Mouse (Mus musculus) monocyte, adult 2 months (primary cell): ENCODE measurements around the gene Hist1h2bg.
A peak's percentile ranks its signal among the peaks of the same experiment; 100 is the strongest.
"Not testable (repeated sequence)": the region's sequence is repeated elsewhere in the genome, so short reads cannot be mapped to it uniquely, and the experiment has no call there.

Source experiments
- DNase-seq, 2 experiments: peaks; one replicate each; pipeline ENCODE4 v3.0.0; 2022; ENCODE audit warnings: low spot score in 2 of 2, low read depth in 1 of 2

Hist1h2bg gene

GRCm38 (mm10) chr13:23538249-23538648 lies 32.9 kb upstream of the Hist1h2bg start:
- no peak for DNase-seq

- not testable (repeated sequence) for DNase-seq
These were observed 31.4 kb upstream of the Hist1h2bg start for GRCm38 (mm10) chr13:23539821-23540220.

- DNase-seq = no peak
These were observed 29.7 kb upstream of the Hist1h2bg start for GRCm38 (mm10) chr13:23541497-23541896.

DNA sequence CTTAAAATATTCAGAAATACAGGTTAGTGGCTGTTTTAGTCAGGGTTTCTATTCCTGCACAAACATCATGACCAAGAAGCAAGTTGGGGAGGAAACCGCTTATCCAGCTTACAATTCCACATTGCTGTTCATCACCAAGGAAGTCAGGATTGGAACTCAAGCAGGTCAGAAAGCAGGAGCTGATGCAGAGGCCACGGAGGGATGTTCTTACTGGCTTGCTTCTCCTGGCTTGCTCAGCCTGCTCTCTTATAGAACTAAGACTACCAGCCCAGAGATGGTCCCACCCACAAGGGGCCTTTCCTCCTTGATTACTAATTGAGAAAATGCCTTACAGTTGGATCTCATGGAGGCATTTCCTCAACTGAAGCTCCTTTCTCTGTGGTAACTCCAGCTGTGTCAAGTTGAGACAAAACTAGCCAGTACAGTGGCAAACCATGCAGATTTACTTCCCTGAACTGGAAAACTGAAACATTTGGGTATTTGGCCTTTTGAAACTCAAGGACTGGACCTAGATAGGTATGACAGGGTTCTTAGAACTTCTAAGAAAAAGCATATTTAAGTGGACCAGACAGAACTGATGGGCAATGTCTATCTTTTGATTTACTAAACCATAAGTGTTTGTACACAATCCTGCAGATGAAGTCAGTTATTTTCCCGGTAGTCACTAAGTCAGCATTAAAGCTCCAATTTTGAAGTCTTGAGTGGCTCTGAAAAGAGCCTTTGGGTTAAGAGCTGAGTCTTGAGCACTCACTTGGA lies 28.8 kb upstream of the Hist1h2bg start:
- not testable (repeated sequence) for DNase-seq

GRCm38 (mm10) chr13:23542999-23543607 lies 28.1 kb upstream of the Hist1h2bg start, which contains the start of gene Hist1h2bh:
Hist1h2bh (minus strand) TSS chr13:23543392.
- DNase-seq = peak; percentile 60 to 66

GRCm38 (mm10) chr13:23543965-23544786 lies 27.0 kb upstream of the Hist1h2bg start, which contains the start of gene Hist1h3f:
Hist1h3f (plus strand) TSS chr13:23544052.
- DNase-seq = peak; percentile 66 to 77

- DNase-seq = peak in 1 of 2 experiments; percentile 28
These were observed 26.4 kb upstream of the Hist1h2bg start for GRCm38 (mm10) chr13:23544787-23545120.

DNA sequence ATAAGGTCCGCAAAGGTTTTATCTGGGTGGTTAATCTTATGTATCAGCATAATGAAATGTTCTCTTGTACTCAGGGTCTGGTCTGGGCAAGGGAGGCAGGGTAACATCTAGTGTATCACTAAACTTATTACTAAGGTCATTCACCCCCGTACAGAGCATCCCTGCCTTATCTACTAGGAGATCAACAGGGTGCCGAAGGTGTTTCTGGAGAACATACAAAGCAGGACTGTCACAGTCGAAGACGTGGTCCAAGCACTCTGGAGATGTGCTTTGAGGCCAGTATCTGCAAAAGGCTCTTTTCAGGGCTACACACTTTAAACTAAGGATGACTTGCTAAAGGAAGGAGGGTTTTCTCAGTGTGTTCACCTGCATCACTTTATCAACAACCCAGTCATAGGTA lies 24.5 kb upstream of the Hist1h2bg start:
- no peak for DNase-seq

- no peak for DNase-seq
These were observed 20.4 kb upstream of the Hist1h2bg start for GRCm38 (mm10) chr13:23550761-23551145.

DNA sequence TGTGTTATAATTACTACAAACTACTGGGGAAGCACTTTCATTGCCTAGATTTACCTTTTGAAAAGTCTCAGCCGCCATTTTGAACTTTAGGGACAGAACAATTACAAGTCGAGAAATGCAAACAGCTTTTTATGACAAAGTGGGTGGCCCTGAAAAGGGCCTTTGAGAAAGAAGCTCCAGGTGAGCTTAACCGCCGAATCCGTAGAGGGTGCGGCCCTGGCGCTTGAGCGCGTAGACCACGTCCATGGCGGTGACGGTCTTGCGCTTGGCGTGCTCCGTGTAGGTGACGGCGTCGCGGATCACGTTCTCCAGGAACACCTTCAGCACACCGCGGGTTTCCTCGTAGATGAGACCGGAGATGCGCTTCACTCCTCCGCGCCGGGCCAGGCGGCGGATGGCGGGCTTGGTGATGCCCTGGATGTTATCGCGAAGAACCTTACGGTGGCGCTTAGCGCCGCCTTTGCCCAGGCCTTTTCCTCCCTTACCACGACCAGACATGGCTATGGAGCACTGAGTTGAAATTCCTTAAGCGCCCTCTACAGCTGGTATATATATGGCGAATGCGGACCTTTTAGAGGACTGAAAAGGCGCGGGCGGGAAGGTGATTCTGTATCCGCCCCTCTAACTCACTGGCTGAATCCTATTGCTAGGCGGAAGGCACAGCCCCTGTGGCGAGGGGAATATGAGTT lies 19.9 kb upstream of the Hist1h2bg start, which contains the start of gene Hist1h4f:
Gene Hist1h4f (minus strand): TSS at position 503 of the 689 bp plus-strand sequence.
- peak; percentile 72 to 78 for DNase-seq

DNA sequence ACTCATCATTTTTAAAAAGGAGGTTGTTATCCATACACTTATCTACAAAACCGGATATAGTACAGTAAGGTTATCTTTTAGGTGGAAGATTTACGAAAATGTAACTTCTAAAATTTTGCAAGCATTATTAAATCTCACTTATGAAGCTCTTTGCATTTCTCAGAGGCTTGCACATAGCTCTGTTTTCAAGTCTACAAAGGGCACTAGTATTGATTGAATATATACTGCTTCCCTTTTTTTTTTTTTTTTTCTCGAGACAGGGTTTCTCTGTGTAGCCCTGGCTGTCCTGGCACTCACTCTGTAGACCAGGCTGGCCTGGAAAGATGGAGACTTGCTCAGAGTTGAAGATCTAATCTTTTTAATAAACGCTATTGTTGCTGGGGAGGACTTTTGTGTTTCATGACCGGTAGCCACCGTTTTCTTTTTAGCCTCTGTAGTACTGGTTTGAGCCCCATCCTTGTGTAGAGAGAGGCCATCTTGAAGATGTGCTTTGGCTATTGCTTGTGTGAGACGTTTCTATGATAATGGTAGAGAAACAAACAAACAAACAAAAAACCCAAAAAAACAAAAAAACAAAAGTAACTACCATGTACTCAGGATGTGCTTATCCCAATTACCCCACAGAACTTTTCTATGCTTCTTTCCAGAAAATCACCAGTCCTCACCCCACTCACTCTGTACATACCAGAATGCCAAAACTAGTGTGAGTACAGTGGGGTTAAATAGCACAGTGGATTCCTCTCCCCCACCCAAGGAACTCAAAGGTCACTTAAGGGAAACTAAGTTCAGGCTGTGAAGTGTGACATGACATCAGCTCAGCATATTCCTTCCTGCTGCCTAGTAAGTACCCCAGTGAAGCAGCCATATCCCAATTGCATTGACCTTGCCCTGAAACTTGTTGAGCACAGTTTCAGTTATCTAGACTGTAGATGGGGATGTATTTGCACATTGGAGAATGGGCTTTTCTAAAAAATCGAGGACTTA lies 19.0 kb upstream of the Hist1h2bg start:
- no peak for DNase-seq

DNA sequence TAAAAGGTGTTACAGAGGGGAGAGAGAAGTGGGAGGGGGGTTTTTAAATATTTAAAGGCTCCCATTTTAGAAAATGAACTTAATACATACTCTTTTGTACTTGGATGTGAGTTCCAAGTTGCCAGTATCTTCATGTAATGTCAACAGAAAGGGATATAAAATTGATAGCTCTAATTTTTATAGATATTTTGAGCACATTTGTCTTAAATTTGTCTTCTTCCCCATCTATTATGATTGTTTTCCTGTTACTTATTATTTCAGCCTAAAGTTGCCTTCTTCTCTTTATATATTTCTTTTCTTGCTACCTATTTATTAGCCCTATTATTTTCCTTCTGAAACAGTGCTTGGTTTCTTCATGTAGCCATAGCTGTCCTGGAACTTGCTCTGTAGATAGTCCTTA lies 18.2 kb upstream of the Hist1h2bg start, which contains the start of gene Hist1h1d:
Gene Hist1h1d (plus strand): TSS at position 301 of the 400 bp plus-strand sequence.
- no peak for DNase-seq

DNA sequence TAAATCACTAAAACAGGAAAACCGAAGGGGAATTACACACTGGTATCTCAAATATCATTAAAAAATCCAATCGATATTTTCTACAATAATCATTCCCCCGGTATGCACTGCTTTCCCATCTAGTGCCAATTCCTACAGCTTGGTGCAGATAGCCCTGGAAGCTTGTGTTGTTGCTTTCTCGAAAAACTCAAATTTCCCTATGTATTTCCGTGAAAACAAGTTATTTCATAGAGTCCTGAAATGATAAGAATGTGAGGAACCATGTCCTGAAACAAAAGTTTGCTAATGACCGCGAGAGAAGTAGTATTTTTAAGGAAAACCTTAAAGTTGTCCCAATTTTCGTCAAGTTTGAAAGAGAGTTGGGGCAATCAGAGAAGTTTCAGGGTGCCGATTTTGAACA lies 16.8 kb upstream of the Hist1h2bg start:
- DNase-seq = no peak

DNA sequence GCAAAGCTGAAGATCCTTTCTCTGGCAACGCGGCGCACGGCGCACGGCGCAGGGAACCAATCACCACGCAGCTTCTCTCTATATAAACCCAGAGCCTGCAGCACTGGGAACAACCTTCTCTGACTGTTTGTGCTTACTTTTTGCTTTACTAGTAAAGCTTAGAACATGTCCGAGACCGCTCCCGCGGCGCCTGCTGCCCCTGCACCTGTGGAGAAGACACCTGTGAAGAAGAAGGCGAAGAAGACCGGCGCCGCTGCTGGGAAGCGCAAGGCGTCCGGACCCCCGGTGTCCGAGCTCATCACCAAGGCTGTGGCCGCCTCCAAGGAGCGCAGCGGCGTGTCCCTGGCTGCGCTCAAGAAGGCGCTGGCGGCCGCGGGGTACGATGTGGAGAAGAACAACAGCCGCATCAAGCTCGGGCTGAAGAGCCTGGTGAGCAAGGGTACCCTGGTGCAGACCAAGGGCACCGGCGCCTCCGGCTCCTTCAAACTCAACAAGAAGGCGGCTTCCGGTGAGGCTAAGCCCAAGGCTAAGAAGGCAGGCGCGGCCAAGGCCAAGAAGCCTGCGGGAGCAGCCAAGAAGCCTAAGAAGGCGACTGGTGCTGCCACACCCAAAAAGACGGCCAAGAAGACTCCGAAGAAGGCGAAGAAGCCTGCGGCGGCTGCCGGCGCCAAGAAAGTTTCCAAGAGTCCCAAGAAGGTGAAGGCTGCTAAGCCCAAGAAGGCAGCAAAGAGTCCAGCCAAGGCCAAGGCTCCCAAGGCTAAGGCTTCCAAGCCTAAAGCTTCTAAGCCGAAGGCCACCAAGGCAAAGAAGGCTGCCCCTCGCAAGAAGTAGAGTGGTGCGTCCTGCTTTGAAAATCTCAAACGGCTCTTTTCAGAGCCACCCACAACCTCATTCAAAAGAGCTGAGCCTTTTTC lies 16.0 kb upstream of the Hist1h2bg start:
- DNase-seq = peak; percentile 53 to 56

- DNase-seq = peak in 1 of 2 experiments; percentile 33
These were observed 15.3 kb upstream of the Hist1h2bg start for GRCm38 (mm10) chr13:23555839-23556416.

DNA sequence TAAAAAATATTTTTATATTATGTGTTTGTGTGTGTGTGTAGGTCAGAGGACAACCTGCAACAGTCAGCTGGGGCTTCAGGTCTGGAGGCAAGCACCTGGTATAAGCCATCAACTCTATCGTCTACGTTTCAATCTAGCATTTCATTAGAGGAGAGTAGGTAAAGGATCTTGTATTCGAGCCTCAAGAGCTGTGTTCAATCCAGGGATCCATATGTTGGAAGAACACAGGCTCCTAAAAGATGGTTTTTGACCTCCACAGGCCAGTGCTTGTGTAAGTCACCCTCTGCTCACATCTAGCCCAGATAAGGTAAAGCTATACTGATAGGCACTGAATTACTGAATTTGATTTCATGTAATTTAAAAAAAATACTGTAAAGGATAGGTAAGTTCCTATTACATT lies 14.3 kb upstream of the Hist1h2bg start:
- no peak for DNase-seq

- not testable (repeated sequence) for DNase-seq
These were observed 10.5 kb upstream of the Hist1h2bg start for GRCm38 (mm10) chr13:23560699-23561098.

DNA sequence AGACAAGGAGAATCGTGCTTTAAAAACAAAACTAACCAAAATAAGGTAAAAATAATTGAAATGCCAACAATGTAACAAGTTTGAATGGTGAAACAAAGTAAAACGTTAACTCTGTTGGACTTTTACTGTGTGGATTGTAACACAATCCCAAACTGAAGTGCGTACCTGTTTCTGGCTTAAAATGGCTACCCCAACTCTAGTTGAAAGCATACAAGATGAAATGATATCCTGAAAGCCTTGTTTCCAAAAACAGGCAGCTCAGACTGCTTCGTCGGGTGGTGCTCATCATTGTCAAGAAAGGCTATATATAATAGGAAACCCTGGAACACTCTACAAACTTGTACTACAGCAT lies 9.7 kb upstream of the Hist1h2bg start:
- DNase-seq = not testable (repeated sequence)
